Mouse (Mus musculus) right cerebral cortex, postnatal 25 days (tissue): Measurements from ENCODE around the gene Clstn1.

ENCODE experiments used
- DNase-seq: peaks from one replicate; pipeline ENCODE4 v3.0.0; 2022

Clstn1 gene

GRCm38 (mm10) chr4:149586044-149586782, at the start of gene Clstn1:
Gene Clstn1, plus strand, starts transcription at chr4:149586468.
- peak; percentile 80 for DNase-seq

- no peak for DNase-seq
These were observed 46.8 kb upstream of the Clstn1 start for GRCm38 (mm10) chr4:149539441-149539840.

GRCm38 (mm10) chr4:149541935-149542334, 44.3 kb upstream of the Clstn1 start:
- DNase-seq: no peak

GRCm38 (mm10) chr4:149542431-149542830, 43.8 kb upstream of the Clstn1 start:
- DNase-seq: no peak

- peak; percentile 70 for DNase-seq
These were observed 43.2 kb upstream of the Clstn1 start for GRCm38 (mm10) chr4:149542927-149543553.

GRCm38 (mm10) chr4:149544892-149545291, 41.4 kb upstream of the Clstn1 start:
- no peak for DNase-seq

- DNase-seq: no peak
These were observed 39.3 kb upstream of the Clstn1 start for GRCm38 (mm10) chr4:149546797-149547444.

- no peak for DNase-seq
These were observed 38.7 kb upstream of the Clstn1 start for GRCm38 (mm10) chr4:149547523-149547922.

GRCm38 (mm10) chr4:149549221-149549925, 36.9 kb upstream of the Clstn1 start:
- peak; percentile 86 for DNase-seq

- DNase-seq: no peak
These were observed 35.4 kb upstream of the Clstn1 start for GRCm38 (mm10) chr4:149550866-149551265.

- DNase-seq: no peak
These were observed 34.6 kb upstream of the Clstn1 start for GRCm38 (mm10) chr4:149551696-149552095.

- no peak for DNase-seq
These were observed 32.4 kb upstream of the Clstn1 start for GRCm38 (mm10) chr4:149553834-149554233.

- DNase-seq: peak; percentile 85
These were observed 30.2 kb upstream of the Clstn1 start for GRCm38 (mm10) chr4:149556111-149556510.

GRCm38 (mm10) chr4:149557905-149558304, 28.4 kb upstream of the Clstn1 start:
- no peak for DNase-seq

- DNase-seq: no peak
These were observed 27.9 kb upstream of the Clstn1 start for GRCm38 (mm10) chr4:149558389-149558788.

- DNase-seq: peak; percentile 54
These were observed 24.9 kb upstream of the Clstn1 start for GRCm38 (mm10) chr4:149561392-149561791.

GRCm38 (mm10) chr4:149561986-149562904, 24.0 kb upstream of the Clstn1 start:
- DNase-seq: peak; percentile 86

- DNase-seq: no peak
These were observed 23.3 kb upstream of the Clstn1 start for GRCm38 (mm10) chr4:149562905-149563347.

- no peak for DNase-seq
These were observed 22.3 kb upstream of the Clstn1 start for GRCm38 (mm10) chr4:149563941-149564361.

GRCm38 (mm10) chr4:149564452-149565407, 21.5 kb upstream of the Clstn1 start:
- no peak for DNase-seq
